Mouse (Mus musculus) lung, adult 2 months (tissue): ENCODE measurements around the gene Nfkb1.

ENCODE experiments used
- CTCF ChIP-seq: fragments of 200-500 bp; IDR thresholded peaks from 2 replicates; pipeline ENCODE4 v1.5.1; 2011; ENCODE audit warnings: mild to moderate bottlenecking, low read length, control low read depth; ENCODE audit not compliant: insufficient read depth
- POLR2A ChIP-seq: fragments of 200-500 bp; IDR thresholded peaks from 2 replicates; pipeline ENCODE4 v1.6.1; 2011; ENCODE audit warnings: low read depth, mild to moderate bottlenecking, control low read depth, low read length, borderline replicate concordance; ENCODE audit errors: extremely low read depth

DNA sequence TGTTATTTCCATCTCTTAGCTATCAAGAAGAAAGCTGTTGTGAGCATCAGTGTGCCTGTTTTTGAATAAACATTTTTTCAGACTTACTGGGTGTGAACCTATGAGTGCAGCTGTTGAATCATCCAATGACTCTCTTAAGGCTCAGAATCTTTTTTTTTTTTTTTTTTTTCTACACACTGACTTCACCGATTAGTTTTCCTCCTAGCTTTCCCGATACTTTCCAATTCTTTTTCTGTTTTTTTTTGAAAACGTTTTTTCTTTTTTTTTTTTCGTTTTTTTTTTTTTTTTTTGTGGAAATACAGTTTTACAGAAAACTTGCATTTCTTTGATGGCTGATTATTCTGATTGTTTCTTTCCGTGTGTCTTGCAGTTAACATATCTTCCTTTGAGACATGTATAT is 138.5 kb downstream of the Nfkb1 start:
- no peak for TF ChIP-seq POLR2A
- TF ChIP-seq CTCF = no peak
